Mouse (Mus musculus) lung, embryonic 16.5 days (tissue): Measurements from ENCODE around the gene Vmn1r55. TPM values are rescaled to one million over a fixed set of nuclear protein-coding genes. Genes with fewer than 3 reads are reported as not detected.
"Not testable (repeated sequence)": the region's sequence is repeated elsewhere in the genome, so short reads cannot be mapped to it uniquely, and the experiment has no call there.

ENCODE experiments used
- ATAC-seq: fragments of 200-750 bp; cut with Nextera tagmentation; 2 replicates; pipeline ENCODE4 v1.8.0; 2017; ENCODE audit warnings: low read depth, mild to moderate bottlenecking, moderate library complexity
- H3K27ac ChIP-seq: fragments of 300-500 bp; sonication (generic); 2 replicates; pipeline ENCODE4 v1.5.1; 2014; ENCODE audit warnings: mild to moderate bottlenecking, control low read depth, low read length
- H3K27me3 ChIP-seq: fragments of 300-500 bp; sonication (generic); 2 replicates; pipeline ENCODE4 v1.6.1; 2014; ENCODE audit warnings: low read depth, low read length, mixed read lengths; ENCODE audit not compliant: control insufficient read depth, insufficient read depth
- H3K36me3 ChIP-seq: fragments of 300-500 bp; sonication (generic); 2 replicates; pipeline ENCODE4 v1.6.1; 2014; ENCODE audit warnings: low read length; ENCODE audit not compliant: control insufficient read depth, insufficient read depth
- H3K4me1 ChIP-seq: fragments of 300-500 bp; sonication (generic); replicated peaks from 2 replicates; pipeline ENCODE4 v1.6.1; 2014; ENCODE audit warnings: low read length, mixed read lengths; ENCODE audit not compliant: control insufficient read depth, insufficient read depth
- H3K4me2 ChIP-seq: fragments of 300-500 bp; sonication (generic); 2 replicates; pipeline ENCODE4 v1.6.1; 2014; ENCODE audit warnings: low read depth, low read length, control low read depth
- H3K4me3 ChIP-seq: fragments of 300-500 bp; sonication (generic); 2 replicates; pipeline ENCODE4 v1.5.1; 2014; ENCODE audit warnings: mild to moderate bottlenecking, low read length, control low read depth
- H3K9ac ChIP-seq: fragments of 300-500 bp; sonication (generic); 2 replicates; pipeline ENCODE4 v1.6.1; 2014; ENCODE audit warnings: low read length, control low read depth
- H3K9me3 ChIP-seq: fragments of 300-500 bp; sonication (generic); 2 replicates; pipeline ENCODE4 v1.6.1; 2016; ENCODE audit warnings: low read length; ENCODE audit not compliant: control insufficient read depth
- WGBS: fragments of 180-500 bp; shearing (Covaris S2); extraction: QIAGEN DNeasy Blood & Tissue Kit; methylation state at CpG from one replicate; pipeline ENCODE4 v1.1.7; 2014; 5-methylcytosine and 5-hydroxymethylcytosine counted together
- polyA plus RNA-seq: library from polyadenylated mRNA; unstranded; fragments of >200 nt; fragmentation: Nextera tagmentation; extraction: Ambion mirVana; gene quantifications from 2 replicates; pipeline ENCODE4 v1.2.1, GENCODE M21; 2015

The Vmn1r55 gene
- not detected in 2 replicates for polyA plus RNA-seq

DNA sequence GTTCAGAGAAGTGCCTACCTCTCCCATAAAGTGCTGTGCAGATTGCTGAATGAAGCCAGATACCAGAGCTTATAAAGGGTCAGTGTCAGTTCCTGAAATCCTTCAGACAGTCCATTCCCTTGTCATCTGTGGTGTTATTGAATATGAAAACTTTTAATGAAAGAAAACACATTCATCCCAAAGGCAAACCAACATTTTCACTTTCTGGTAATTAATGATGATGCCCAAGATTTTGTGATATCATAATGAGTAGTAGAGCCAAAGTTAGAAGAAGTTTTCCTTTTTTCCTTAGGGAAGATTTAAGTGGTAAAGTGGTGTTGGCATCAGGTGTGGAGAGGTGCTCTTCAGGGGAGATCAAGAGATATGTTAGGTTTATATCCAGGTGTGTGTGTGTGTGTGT is at the start of gene Vmn1r55:
Gene Vmn1r55 (minus strand): TSS at position 101 of the 400 bp plus-strand sequence.
- not testable (repeated sequence) for H3K27ac ChIP-seq, H3K4me3 ChIP-seq, H3K27me3 ChIP-seq, H3K4me2 ChIP-seq, H3K9me3 ChIP-seq, H3K36me3 ChIP-seq, H3K9ac ChIP-seq, ATAC-seq, H3K4me1 ChIP-seq

GRCm38 (mm10) chr7:5196647-5197046 is 47.2 kb upstream of the Vmn1r55 start, which contains the start of gene Vmn1r56:
Gene Vmn1r56, minus strand, starts transcription at chr7:5196747.
- not testable (repeated sequence) for H3K27ac ChIP-seq, H3K27me3 ChIP-seq, H3K4me2 ChIP-seq, H3K36me3 ChIP-seq, H3K9me3 ChIP-seq, H3K4me3 ChIP-seq, H3K9ac ChIP-seq, H3K4me1 ChIP-seq, ATAC-seq

GRCm38 (mm10) chr7:5125549-5126406 is 23.7 kb downstream of the Vmn1r55 start, which contains the start of gene Rasl2-9:
Gene Rasl2-9, minus strand, starts transcription at chr7:5125950.
- Histone ChIP-seq H3K9me3 (no peaks in the 10 kb centered on the region), H3K9ac (peak within 1 kb of the TSS; percentile 57), H3K4me2 (peak within 1 kb of the TSS; percentile 68), H3K27ac (no peak within 1 kb of the TSS), H3K4me3 (peak within 1 kb of the TSS; percentile 43), H3K4me1 (0 out of 2 replicates have a peak, but pooled peaks cover 2% of the 10 kb centered on the region), H3K36me3 (no peaks in the 10 kb centered on the region), H3K27me3 (no peaks in the 10 kb centered on the region)
- 17% methylated on average over 42 of the region's 42 CpGs for WGBS
- peak; percentile 90 for ATAC-seq

- 0 out of 2 replicates have a peak overlapping the region, but pooled peaks have one; percentile 68 for H3K4me2 ChIP-seq
- 84% methylated on average over 8 of the region's 8 CpGs for WGBS
- no peaks in the 10 kb centered on the region for H3K9me3 ChIP-seq
- ATAC-seq, result no peak
- H3K4me3 ChIP-seq, result no peak overlapping the region
- H3K27ac ChIP-seq, result no peak overlapping the region
- H3K9ac ChIP-seq, result no peak overlapping the region
- 0 out of 2 replicates have a peak, but pooled peaks cover 2% of the 10 kb centered on the region for H3K4me1 ChIP-seq
- H3K27me3 ChIP-seq, result no peaks in the 10 kb centered on the region
- no peaks in the 10 kb centered on the region for H3K36me3 ChIP-seq
Observed at GRCm38 (mm10) chr7:5125078-5125477, 24.4 kb downstream of the Vmn1r55 start.

- no peak within 1 kb of the TSS for H3K4me3 ChIP-seq
- H3K27me3 ChIP-seq, result no peaks in the 10 kb centered on the region
- no peak within 1 kb of the TSS for H3K9ac ChIP-seq
- no peaks in the 10 kb centered on the region for H3K36me3 ChIP-seq
- no peak within 1 kb of the TSS for H3K4me2 ChIP-seq
- H3K9me3 ChIP-seq, result no peaks in the 10 kb centered on the region
- H3K4me1 ChIP-seq, result no peaks in the 10 kb centered on the region
- no peak within 1 kb of the TSS for H3K27ac ChIP-seq
- ATAC-seq, result no peak
- 83% methylated on average over 3 of the region's 3 CpGs for WGBS
Observed at GRCm38 (mm10) chr7:5116850-5117249, 32.6 kb downstream of the Vmn1r55 start, which contains the start of gene Rfpl4. Gene Rfpl4, minus strand, starts transcription at chr7:5116950.

DNA sequence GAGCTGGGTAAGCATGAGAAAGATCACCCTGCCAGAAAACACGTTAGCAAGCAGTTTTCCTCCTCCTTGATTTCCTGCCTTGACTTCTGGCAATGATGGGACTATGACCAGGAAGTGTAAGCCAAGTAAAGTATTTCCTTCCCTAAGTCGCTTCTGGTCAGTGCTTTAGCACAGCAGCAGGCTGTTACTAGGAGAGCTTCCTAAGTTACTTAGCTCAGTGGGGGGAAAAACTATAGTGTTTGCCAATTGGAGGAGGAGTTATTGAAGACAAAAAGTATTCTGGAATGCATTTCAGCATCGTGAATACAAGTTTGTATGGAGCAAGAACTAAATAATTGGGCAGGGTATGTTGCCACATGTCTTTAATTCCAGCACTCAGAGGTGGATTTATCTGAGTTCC is 36.8 kb downstream of the Vmn1r55 start:
- H3K36me3 ChIP-seq, result no peaks in the 10 kb centered on the region
- ATAC-seq, result peak; percentile 68

DNA sequence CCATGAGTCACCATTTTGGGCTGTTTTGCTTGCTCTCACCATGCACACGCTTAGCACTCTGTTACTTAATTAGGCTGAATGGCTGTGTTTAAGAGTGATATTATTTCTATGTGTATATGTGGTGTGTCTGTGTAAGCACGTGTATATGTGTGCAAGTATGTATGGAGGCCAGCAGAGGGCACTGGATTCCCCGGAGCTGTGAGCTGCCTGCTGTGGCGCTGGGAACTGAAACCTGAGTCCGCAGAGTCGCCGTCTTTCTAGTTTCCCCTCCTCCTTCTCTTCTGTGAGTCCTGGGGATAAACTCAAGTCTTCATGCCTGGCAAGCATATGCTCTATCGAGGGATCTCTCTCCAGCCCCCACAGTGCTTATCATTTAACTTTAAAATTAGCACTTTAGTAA is 40.2 kb downstream of the Vmn1r55 start:
- Histone ChIP-seq H3K4me3 (no peak overlapping the region), H3K9me3 (no peaks in the 10 kb centered on the region), H3K4me2 (no peak overlapping the region), H3K4me1 (no peaks in the 10 kb centered on the region), H3K9ac (no peak overlapping the region), H3K27ac (no peak overlapping the region), H3K27me3 (no peaks in the 10 kb centered on the region), H3K36me3 (no peaks in the 10 kb centered on the region)
- ATAC-seq, result no peak
- WGBS, result 81% methylated on average over 8 of the region's 8 CpGs

More for the DNA sequence above, 36.8 kb downstream of the Vmn1r55 start:
- 21% methylated on average over 3 of the region's 3 CpGs for WGBS
- Histone ChIP-seq H3K4me3 (no peak overlapping the region), H3K9me3 (no peaks in the 10 kb centered on the region), H3K27ac (no peak overlapping the region), H3K9ac (no peak overlapping the region), H3K27me3 (no peaks in the 10 kb centered on the region), H3K4me1 (no peaks in the 10 kb centered on the region), H3K4me2 (no peak overlapping the region)

- Histone ChIP-seq H3K4me2 (no peak overlapping the region), H3K4me3 (no peak overlapping the region), H3K4me1 (no peaks in the 10 kb centered on the region), H3K9me3 (no peaks in the 10 kb centered on the region), H3K27ac (no peak overlapping the region), H3K9ac (no peak overlapping the region), H3K27me3 (no peaks in the 10 kb centered on the region), H3K36me3 (no peaks in the 10 kb centered on the region)
- 67% methylated on average over 4 of the region's 4 CpGs for WGBS
- ATAC-seq, result no peak
Observed at GRCm38 (mm10) chr7:5108272-5108671, 41.2 kb downstream of the Vmn1r55 start.

DNA sequence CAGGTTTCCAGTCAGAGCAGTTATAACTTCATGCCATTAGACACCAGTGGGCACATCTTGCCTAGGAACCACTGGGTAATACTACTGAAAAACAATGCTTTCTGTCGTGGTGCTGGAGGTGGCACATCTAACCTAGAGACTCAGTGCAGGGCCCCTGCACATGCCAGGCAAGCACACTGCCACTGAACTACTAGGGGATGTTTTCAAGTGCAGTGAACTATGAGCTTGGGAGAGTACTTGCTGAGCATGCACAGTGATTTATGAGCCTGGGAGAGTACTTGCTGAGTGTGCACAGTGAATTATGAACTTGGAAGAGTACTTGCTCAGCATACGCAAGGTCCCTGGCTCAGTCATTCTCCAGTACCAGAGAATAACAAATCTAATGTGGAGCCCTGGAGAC is 46.9 kb downstream of the Vmn1r55 start:
- H3K4me3 ChIP-seq, result no peak overlapping the region
- H3K36me3 ChIP-seq, result peaks cover 13% of the 10 kb centered on the region
- ATAC-seq, result no peak
- H3K27ac ChIP-seq, result no peak overlapping the region
- H3K9me3 ChIP-seq, result no peaks in the 10 kb centered on the region
- WGBS, result 82% methylated on average over 2 of the region's 2 CpGs
- no peak overlapping the region for H3K4me2 ChIP-seq
- H3K27me3 ChIP-seq, result no peaks in the 10 kb centered on the region
- H3K9ac ChIP-seq, result no peak overlapping the region
- no peaks in the 10 kb centered on the region for H3K4me1 ChIP-seq
